Mouse (Mus musculus): Measurements from ENCODE around the gene Mov10. TPM values are rescaled to one million over a fixed set of nuclear protein-coding genes. Genes with fewer than 3 reads are reported as not detected.
A peak's percentile ranks its signal among the peaks of the same experiment; 100 is the strongest.
"Not testable (repeated sequence)": the region's sequence is repeated elsewhere in the genome, so short reads cannot be mapped to it uniquely, and the experiment has no call there.

The Mov10 gene
- polyA plus RNA-seq, 1 experiment: 25.1 TPM

DNA sequence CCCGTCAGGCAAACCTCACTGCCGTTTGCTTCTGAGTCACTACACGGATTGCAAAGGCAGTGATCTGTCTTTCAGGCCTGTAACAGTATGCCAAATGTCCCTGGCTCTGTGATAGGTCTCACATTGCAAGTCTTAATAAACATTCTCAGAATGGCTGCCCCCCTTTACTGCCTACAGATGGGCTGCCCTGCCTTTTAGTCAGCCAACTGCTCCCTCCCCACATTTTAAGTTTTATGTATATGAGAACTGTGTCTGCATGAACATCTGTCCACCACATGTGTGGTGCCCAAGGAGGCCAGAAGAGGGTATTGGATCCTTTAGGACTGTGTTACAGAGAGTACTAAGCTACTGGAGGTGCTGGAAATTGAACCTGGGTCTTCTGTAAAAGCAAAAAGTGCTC is 47.4 kb downstream of the Mov10 start:
- no peak for TF ChIP-seq POLR2A (IDR thresholded peaks at IDR 0.05; ENCODE audit: borderline replicate concordance, low read depth, low read length)
- TF ChIP-seq CTCF (IDR thresholded peaks at IDR 0.05; ENCODE audit: low read depth, low read length): no peak
- Histone ChIP-seq H3K4me1 (ENCODE audit: control insufficient read depth, insufficient read depth, low read length) (peaks cover 11% of the 10 kb centered on the region), H3K4me3 (ENCODE audit: insufficient read depth, low read length) (no peak overlapping the region), H3K27ac (ENCODE audit: insufficient read depth, low read depth, low read length) (no peak overlapping the region)

DNA sequence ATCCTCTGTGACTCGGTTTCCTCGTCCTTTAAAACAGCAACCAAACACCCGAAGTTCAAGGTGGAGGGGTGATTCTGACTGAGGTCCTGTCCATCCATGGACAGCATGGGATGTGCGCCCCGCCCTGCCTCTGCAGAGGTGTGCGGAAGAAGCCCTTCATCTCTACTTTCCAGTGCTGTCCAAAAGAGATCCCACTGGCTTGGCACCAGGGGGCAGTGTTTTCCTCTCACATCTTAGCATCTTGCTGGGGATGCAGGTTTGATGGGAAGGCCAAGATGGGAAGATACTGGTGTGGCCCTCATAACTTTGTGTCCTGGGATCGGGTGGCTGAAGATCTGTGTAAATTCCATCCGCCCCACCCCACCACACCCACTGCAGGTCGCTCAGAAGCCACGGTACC is 48.3 kb downstream of the Mov10 start:
- TF ChIP-seq CTCF (IDR thresholded peaks at IDR 0.05; ENCODE audit: low read depth, low read length): peak; percentile 36; the same call in 1 of the 2 replicates
- TF ChIP-seq POLR2A (IDR thresholded peaks at IDR 0.05; ENCODE audit: borderline replicate concordance, low read depth, low read length): no peak

GRCm38 (mm10) chr3:104769135-104769534 is 49.2 kb downstream of the Mov10 start:
- H3K4me3 ChIP-seq (ENCODE audit: insufficient read depth, low read length): no peak overlapping the region
- TF ChIP-seq CTCF (IDR thresholded peaks at IDR 0.05; ENCODE audit: low read depth, low read length) (no peak), POLR2A (IDR thresholded peaks at IDR 0.05; ENCODE audit: borderline replicate concordance, low read depth, low read length) (no peak)
- no peak overlapping the region for H3K27ac ChIP-seq (ENCODE audit: insufficient read depth, low read depth, low read length)
- peaks cover 11% of the 10 kb centered on the region for H3K4me1 ChIP-seq (ENCODE audit: control insufficient read depth, insufficient read depth, low read length)

More for the DNA sequence above, 48.3 kb downstream of the Mov10 start:
- no peak overlapping the region for H3K4me3 ChIP-seq (ENCODE audit: insufficient read depth, low read length)
- peaks cover 11% of the 10 kb centered on the region for H3K4me1 ChIP-seq (ENCODE audit: control insufficient read depth, insufficient read depth, low read length)
- H3K27ac ChIP-seq (ENCODE audit: insufficient read depth, low read depth, low read length): no peak overlapping the region

DNA sequence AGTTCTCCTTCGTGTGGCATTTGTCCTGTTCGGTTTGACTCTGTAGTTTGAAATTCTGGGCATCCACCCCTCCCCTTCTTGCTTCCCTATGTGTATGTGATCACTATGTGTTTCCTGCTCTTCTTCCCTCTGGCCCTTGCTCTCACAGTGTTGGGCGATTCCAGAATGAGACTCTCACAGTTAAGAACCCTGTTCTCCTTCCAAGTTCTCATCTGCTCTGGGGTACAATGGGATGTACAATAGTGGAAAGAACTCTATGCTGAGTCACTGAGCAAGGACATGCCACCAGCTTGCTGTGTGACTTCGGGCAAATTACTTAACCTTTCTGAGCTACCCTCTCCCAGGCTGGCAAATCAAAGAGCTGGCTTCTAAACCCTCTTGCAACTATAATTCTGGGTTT is 50.6 kb downstream of the Mov10 start:
- no peak overlapping the region for H3K4me3 ChIP-seq (ENCODE audit: insufficient read depth, low read length)
- no peak for TF ChIP-seq POLR2A (IDR thresholded peaks at IDR 0.05; ENCODE audit: borderline replicate concordance, low read depth, low read length)
- TF ChIP-seq CTCF (IDR thresholded peaks at IDR 0.05; ENCODE audit: low read depth, low read length): no peak
- peaks cover 11% of the 10 kb centered on the region for H3K4me1 ChIP-seq (ENCODE audit: control insufficient read depth, insufficient read depth, low read length)
- peak overlapping the region; percentile 75 for H3K27ac ChIP-seq (ENCODE audit: insufficient read depth, low read depth, low read length)

DNA sequence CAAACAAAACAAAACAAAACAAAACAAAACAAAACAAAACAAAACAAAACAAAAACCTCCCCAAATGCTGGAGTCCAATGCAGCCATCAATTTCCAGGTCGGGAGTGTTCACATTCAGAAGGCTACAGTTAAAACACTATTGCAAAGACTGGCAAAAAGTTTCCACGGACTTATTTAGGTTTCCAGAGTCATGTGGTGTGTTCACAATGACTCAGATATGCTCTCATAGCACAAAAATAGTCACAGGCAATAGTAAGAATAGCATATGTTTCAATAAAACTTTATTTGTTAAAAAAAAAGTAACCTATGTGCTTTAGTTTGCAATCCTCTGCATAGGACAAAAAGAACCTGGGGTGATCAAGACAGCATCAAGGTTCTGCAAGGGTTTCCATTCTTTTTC is 51.2 kb downstream of the Mov10 start:
- Histone ChIP-seq H3K4me3 (ENCODE audit: insufficient read depth, low read length) (no peak overlapping the region), H3K4me1 (ENCODE audit: control insufficient read depth, insufficient read depth, low read length) (peaks cover 11% of the 10 kb centered on the region), H3K27ac (ENCODE audit: insufficient read depth, low read depth, low read length) (peak overlapping the region; percentile 75)
- TF ChIP-seq CTCF (IDR thresholded peaks at IDR 0.05; ENCODE audit: low read depth, low read length) (no peak), POLR2A (IDR thresholded peaks at IDR 0.05; ENCODE audit: borderline replicate concordance, low read depth, low read length) (no peak)

DNA sequence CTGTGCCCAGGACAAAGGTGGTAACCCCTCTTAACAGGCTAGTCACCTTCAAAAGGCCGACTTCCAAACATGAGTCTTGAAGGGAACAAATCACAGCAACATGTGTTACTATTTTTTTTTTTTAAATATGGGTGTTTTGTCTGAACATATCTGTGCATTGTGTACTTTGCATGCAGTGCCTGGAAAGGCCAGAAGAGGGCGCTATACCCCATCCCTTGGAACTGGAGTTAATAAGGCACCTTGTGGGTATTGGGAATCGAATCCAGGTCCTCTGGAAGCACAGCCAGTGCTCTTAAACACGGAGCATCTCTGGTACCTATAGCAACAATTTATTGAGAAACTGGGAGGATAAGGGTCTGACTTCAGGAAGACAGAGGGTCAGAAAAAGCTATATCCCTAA is 53.3 kb downstream of the Mov10 start:
- Histone ChIP-seq H3K4me1 (ENCODE audit: control insufficient read depth, insufficient read depth, low read length) (peaks cover 11% of the 10 kb centered on the region), H3K4me3 (ENCODE audit: insufficient read depth, low read length) (no peak overlapping the region)
- TF ChIP-seq CTCF (IDR thresholded peaks at IDR 0.05; ENCODE audit: low read depth, low read length): peak; percentile 88
- no peak for TF ChIP-seq POLR2A (IDR thresholded peaks at IDR 0.05; ENCODE audit: borderline replicate concordance, low read depth, low read length)

DNA sequence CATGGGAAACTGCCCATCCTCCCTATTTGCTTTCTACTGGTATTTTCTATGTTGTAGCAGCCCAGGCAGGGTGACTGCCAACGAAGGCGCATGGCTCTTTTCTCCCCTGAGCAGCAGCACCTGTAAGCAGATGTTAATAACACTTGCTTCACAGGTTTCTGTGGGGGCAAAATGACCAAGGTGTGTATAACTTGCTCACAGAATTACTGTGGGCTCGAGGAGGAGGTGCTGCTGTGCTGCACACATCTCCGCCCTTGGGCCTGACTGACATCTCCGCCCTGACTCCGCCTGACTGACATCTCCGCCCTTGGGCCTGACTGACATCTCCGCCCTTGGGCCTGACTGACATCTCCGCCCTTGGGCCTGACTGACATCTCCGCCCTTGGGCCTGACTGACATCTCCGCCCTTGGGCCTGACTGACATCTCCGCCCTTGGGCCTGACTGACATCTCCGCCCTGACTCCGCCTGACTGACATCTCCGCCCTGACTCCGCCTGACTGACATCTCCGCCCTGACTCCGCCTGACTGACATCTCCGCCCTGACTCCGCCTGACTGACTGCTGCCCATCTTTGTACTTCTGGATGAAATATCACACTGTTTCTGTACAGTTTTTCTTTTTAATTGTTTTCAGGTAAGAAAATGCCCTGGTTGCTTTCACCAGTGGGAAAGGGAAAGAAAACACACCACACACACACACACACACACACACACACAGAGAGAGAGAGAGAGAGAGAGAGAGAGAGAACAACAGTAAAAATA is 56.1 kb downstream of the Mov10 start:
- not testable (repeated sequence) for H3K27ac ChIP-seq (ENCODE audit: insufficient read depth, low read depth, low read length); H3K4me1 ChIP-seq (ENCODE audit: control insufficient read depth, insufficient read depth, low read length); H3K4me3 ChIP-seq (ENCODE audit: insufficient read depth, low read length)

More for the DNA sequence above, 53.3 kb downstream of the Mov10 start:
- no peak overlapping the region for H3K27ac ChIP-seq (ENCODE audit: insufficient read depth, low read depth, low read length)

- Histone ChIP-seq H3K4me3 (ENCODE audit: insufficient read depth, low read length) (no peak overlapping the region), H3K4me1 (ENCODE audit: control insufficient read depth, insufficient read depth, low read length) (no peaks in the 10 kb centered on the region), H3K27ac (ENCODE audit: insufficient read depth, low read depth, low read length) (no peak overlapping the region)
- TF ChIP-seq POLR2A (IDR thresholded peaks at IDR 0.05; ENCODE audit: borderline replicate concordance, low read depth, low read length) (no peak), CTCF (IDR thresholded peaks at IDR 0.05; ENCODE audit: low read depth, low read length) (no peak)
Observed at GRCm38 (mm10) chr3:104758869-104759268, 59.5 kb downstream of the Mov10 start.

- Histone ChIP-seq H3K4me3 (ENCODE audit: insufficient read depth, low read length) (no peak overlapping the region; the same call in 1 of the 2 replicates), H3K27ac (ENCODE audit: insufficient read depth, low read depth, low read length) (no peak overlapping the region), H3K4me1 (ENCODE audit: control insufficient read depth, insufficient read depth, low read length) (no peaks in the 10 kb centered on the region)
- no peak for TF ChIP-seq POLR2A (IDR thresholded peaks at IDR 0.05; ENCODE audit: borderline replicate concordance, low read depth, low read length)
- TF ChIP-seq CTCF (IDR thresholded peaks at IDR 0.05; ENCODE audit: low read depth, low read length): peak; percentile 91
Observed at GRCm38 (mm10) chr3:104758406-104758805, 60.0 kb downstream of the Mov10 start.

GRCm38 (mm10) chr3:104752845-104753244 is 65.5 kb downstream of the Mov10 start:
- H3K27ac ChIP-seq (ENCODE audit: insufficient read depth, low read depth, low read length); H3K4me1 ChIP-seq (ENCODE audit: control insufficient read depth, insufficient read depth, low read length); H3K4me3 ChIP-seq (ENCODE audit: insufficient read depth, low read length): not testable (repeated sequence)

Other genes with a start within 250 kb of the Mov10 start
- gene Slc16a1, start 179.9 kb downstream of the Mov10 start, polyA plus RNA-seq (2012; ENCODE audit: insufficient read depth, insufficient read length, missing spikeins): 2.9 and 3.5 TPM in 2 replicates
- gene Ppm1j, start 37.5 kb downstream of the Mov10 start, polyA plus RNA-seq (2012; ENCODE audit: insufficient read depth, insufficient read length, missing spikeins): 0.47 and 1.3 TPM in 2 replicates
- 0.21 TPM in 1 of 2 replicates, not detected in the other for gene Fam19a3, start 36.7 kb downstream of the Mov10 start, polyA plus RNA-seq (2012; ENCODE audit: insufficient read depth, insufficient read length, missing spikeins)
- gene Rhoc, start 30.2 kb downstream of the Mov10 start, polyA plus RNA-seq (2012; ENCODE audit: insufficient read depth, insufficient read length, missing spikeins): 32.9 and 38.4 TPM in 2 replicates
- 17.2 and 22.9 TPM in 2 replicates for gene St7l, start 45.4 kb upstream of the Mov10 start, polyA plus RNA-seq (2012; ENCODE audit: insufficient read depth, insufficient read length, missing spikeins)
- gene Capza1, start 45.9 kb upstream of the Mov10 start, polyA plus RNA-seq (2012; ENCODE audit: insufficient read depth, insufficient read length, missing spikeins): 149 and 173 TPM in 2 replicates
- gene Wnt2b, start 143.4 kb upstream of the Mov10 start, polyA plus RNA-seq (2012; ENCODE audit: insufficient read depth, insufficient read length, missing spikeins): not detected in 2 replicates
- gene Cttnbp2nl, start 234.6 kb upstream of the Mov10 start, polyA plus RNA-seq (2012; ENCODE audit: insufficient read depth, insufficient read length, missing spikeins): 94.8 and 127 TPM in 2 replicates
- not detected in 2 replicates for gene 4930564D02Rik, start 248.3 kb upstream of the Mov10 start, polyA plus RNA-seq (2012; ENCODE audit: insufficient read depth, insufficient read length, missing spikeins)